Mouse (Mus musculus) G1E (cell line): ENCODE data around the gene Pi4k2a. TPM values are rescaled to one million over a fixed set of nuclear protein-coding genes. Genes with fewer than 3 reads are reported as not detected.

ENCODE experiments used
- ATAC-seq: 2 replicates; pipeline ENCODE4 v1.8.0; 2016; ENCODE audit warnings: mild to moderate bottlenecking; ENCODE audit not compliant: insufficient number of reproducible peaks, poor library complexity, low FRiP score, severe bottlenecking; ENCODE audit errors: extremely low read depth
- DNase-seq: peaks from one replicate; pipeline ENCODE4 v3.0.0; 2012; ENCODE audit warnings: low spot score
- H3K27me3 ChIP-seq: 2 replicates; pipeline ENCODE4 v1.6.1; 2012; ENCODE audit warnings: mild to moderate bottlenecking, low read length, inconsistent platforms; ENCODE audit not compliant: insufficient read depth
- H3K36me3 ChIP-seq: replicated peaks from 2 replicates; pipeline ENCODE3; 2012; ENCODE audit warnings: mild to moderate bottlenecking, inconsistent platforms
- H3K4me1 ChIP-seq: 2 replicates; pipeline ENCODE4 v1.6.1; 2012; ENCODE audit warnings: low read depth, low read length, inconsistent platforms, mixed read lengths; ENCODE audit not compliant: insufficient read depth
- H3K4me3 ChIP-seq: 2 replicates; pipeline ENCODE4 v1.5.1; 2012; ENCODE audit warnings: low read depth, mild to moderate bottlenecking, inconsistent platforms, low read length, moderate library complexity, mixed read lengths
- H3K9me3 ChIP-seq: replicated peaks from 2 replicates; pipeline ENCODE4 v1.6.1; 2012; ENCODE audit warnings: inconsistent platforms
- CTCF ChIP-seq: IDR thresholded peaks from 2 replicates; pipeline ENCODE4 v1.5.1; 2012; ENCODE audit warnings: low read depth, low read length, inconsistent platforms, mixed read lengths
- GATA1 ChIP-seq: IDR thresholded peaks from 2 replicates; pipeline ENCODE4 v1.6.1; 2012; ENCODE audit warnings: borderline replicate concordance, low read length, inconsistent platforms, mixed read lengths
- GATA2 ChIP-seq: IDR thresholded peaks from 2 replicates; pipeline ENCODE4 v1.6.1; 2012; ENCODE audit warnings: low read depth, low read length, inconsistent platforms, borderline replicate concordance
- POLR2AphosphoS5 ChIP-seq: IDR thresholded peaks from 2 replicates; pipeline ENCODE4 v1.6.1; 2012; ENCODE audit warnings: low read depth, low read length, inconsistent platforms; ENCODE audit not compliant: insufficient replicate concordance
- TAL1 ChIP-seq: conservative IDR thresholded peaks from 2 replicates; pipeline ENCODE4 v1.6.1; 2012; ENCODE audit warnings: low read depth, low read length, inconsistent platforms, mixed read lengths
- polyA plus RNA-seq: library from polyadenylated mRNA; stranded (reverse); fragments of >175 nt; gene quantifications from 2 replicates; pipeline ENCODE4 v1.2.3, GENCODE M21; 2012
- total RNA-seq, 2 experiments: library from RNA; stranded (forward) in 1 of 2; stranded (reverse) in 1 of 2; fragments of 200-1000 nt in 1 of 2; fragments of >200 nt in 1 of 2; fragmentation: Nextera tagmentation in 1 of 2; gene quantifications; 2 replicates each; pipeline ENCODE4 v1.2.3; 2014 to 2017

The Pi4k2a gene
- total and polyA plus RNA-seq, 3 experiments = 5.5 to 14.5 (median 10.7) TPM

DNA sequence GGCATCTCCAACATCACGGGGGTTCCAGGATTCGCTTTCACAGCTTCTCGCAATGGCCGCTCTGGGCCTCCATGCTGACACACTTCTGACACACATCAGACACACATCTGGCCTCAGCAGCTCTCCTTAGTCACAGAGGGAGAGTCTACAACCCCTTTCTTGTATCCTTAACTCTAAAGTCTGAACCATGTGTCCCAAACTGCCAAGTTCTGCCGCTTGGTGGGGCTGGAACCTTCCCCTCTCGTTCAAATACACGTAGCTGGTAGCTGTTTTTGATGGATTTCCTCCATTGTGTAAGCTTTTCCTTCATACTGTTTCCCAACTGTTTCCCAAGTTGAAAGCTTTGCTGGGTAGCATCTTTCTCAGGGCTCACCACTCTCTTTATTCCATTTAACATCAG, 19.0 kb upstream of the Pi4k2a start:
- TF ChIP-seq CTCF (no peak), GATA1 (no peak), TAL1 (no peak), POLR2AphosphoS5 (no peak), GATA2 (no peak)
- H3K4me3 ChIP-seq = no peak overlapping the region
- DNase-seq = no peak
- H3K9me3 ChIP-seq = no peaks in the 10 kb centered on the region
- H3K36me3 ChIP-seq = no peaks in the 10 kb centered on the region
- ATAC-seq = no peak
- H3K27me3 ChIP-seq = peaks cover 15% of the 10 kb centered on the region; the same call in 1 of the 2 replicates
- H3K4me1 ChIP-seq = no peaks in the 10 kb centered on the region

DNA sequence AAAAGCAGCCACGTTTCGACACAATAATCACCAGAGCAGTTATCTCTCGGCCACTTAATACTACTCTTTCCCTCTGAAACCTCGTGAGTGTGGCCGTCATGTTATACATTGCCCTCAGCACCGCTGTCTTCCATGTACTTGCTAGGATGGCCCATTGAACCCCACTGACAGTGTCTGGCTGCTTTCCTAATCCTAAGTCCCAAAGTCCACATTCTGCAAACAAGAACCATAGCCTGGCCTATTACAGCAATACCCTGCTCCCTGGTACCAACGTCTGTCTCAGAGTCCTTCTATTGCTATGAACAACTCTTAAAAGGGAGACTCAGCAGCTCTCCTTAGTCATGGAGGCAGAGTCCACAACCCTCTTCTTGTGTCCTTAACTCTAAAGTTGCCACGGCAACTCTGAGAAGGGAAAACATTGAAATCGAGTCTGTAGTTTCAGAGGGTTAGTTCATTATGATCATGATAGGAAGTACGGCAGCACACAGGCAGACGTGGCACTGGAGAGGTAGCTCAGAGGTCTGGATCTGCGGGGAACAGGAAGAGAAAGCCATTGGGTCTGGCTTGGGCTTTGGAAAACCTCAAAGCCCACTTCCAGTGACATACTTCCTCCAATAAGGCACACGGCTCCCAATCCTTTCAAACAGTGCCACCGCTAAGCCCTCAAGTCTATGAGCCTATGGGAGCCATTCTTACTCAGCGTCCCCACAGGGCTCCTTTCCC, 18.2 kb upstream of the Pi4k2a start:
- ATAC-seq = no peak
- Histone ChIP-seq H3K36me3 (no peaks in the 10 kb centered on the region), H3K9me3 (no peaks in the 10 kb centered on the region), H3K4me3 (no peak overlapping the region), H3K27me3 (peaks cover 13% of the 10 kb centered on the region; the same call in 1 of the 2 replicates), H3K4me1 (no peaks in the 10 kb centered on the region)
- TF ChIP-seq GATA2 (no peak), TAL1 (no peak), POLR2AphosphoS5 (no peak), GATA1 (no peak), CTCF (no peak)
- no peak for DNase-seq

DNA sequence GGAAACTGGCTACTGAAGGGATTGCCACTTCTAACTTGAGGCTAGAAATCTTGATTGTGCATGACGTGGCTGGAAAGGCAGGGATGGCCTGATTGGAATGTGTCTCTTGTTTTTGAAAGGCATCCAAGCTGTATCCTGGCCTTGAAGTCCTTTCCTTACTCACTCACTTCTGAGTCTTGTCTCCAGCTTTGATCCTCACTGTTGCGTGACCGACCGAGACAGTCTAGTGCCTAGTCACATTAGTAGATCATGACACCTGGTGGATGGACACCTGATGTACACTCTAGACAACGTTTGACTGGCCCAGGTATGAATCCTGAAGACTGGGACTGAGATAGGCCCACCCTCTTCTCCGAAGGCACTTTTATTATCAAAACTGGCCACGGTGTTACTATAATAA, 17.5 kb upstream of the Pi4k2a start:
- no peaks in the 10 kb centered on the region for H3K9me3 ChIP-seq
- H3K27me3 ChIP-seq = peaks cover 13% of the 10 kb centered on the region; the same call in 1 of the 2 replicates
- DNase-seq = no peak
- ATAC-seq = no peak
- no peaks in the 10 kb centered on the region for H3K4me1 ChIP-seq
- no peaks in the 10 kb centered on the region for H3K36me3 ChIP-seq
- no peak for TF ChIP-seq TAL1
- TF ChIP-seq POLR2AphosphoS5 = no peak
- no peak for TF ChIP-seq GATA1
- TF ChIP-seq GATA2 = no peak
- TF ChIP-seq CTCF = no peak
- no peak overlapping the region for H3K4me3 ChIP-seq

DNA sequence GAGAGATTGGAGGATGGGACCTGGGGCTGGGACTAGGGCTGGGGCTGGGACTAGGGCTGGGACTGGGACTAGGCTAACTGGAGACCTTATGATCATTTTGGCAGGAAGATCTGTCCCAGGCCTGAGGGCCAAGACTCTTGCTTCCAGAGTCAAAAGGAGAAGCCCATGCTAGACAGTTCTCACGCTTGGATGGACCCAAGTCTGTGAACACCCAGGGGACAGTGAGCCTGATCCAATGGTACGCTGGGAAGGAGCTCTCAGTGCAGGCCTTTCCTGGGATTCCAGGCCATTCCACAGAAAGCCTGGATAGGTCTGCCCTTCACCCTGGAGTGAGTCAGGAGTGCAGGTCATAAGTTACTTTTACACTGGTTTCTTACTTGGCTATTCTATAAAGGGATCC, 15.2 kb upstream of the Pi4k2a start:
- no peak for DNase-seq
- peaks cover 5% of the 10 kb centered on the region; the same call in 1 of the 2 replicates for H3K27me3 ChIP-seq
- H3K4me3 ChIP-seq = no peak overlapping the region
- TF ChIP-seq GATA1 (no peak), GATA2 (no peak), TAL1 (no peak), CTCF (no peak)
- ATAC-seq = no peak
- no peaks in the 10 kb centered on the region for H3K4me1 ChIP-seq
- H3K36me3 ChIP-seq = no peaks in the 10 kb centered on the region
- H3K9me3 ChIP-seq = no peaks in the 10 kb centered on the region

DNA sequence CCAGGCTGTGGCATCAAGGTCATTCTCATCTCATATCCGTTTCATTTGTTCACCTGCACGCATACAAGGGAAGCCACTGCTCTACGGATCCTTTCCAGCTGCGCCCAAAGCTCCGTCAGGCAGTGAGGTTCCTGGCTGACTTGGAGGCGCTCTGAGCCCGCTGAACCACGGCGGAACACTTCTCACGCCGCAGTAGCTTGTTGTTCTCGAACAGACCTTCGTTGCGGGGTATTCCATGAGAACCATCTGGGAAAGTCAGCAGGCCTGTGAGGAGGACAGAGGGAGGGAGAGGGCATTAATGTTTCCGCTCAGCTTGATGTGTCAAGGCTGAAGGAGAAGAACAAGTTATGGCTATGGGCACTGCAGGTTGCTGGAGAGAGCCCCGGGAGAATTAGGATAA, 14.3 kb upstream of the Pi4k2a start:
- Histone ChIP-seq H3K4me1 (no peaks in the 10 kb centered on the region), H3K9me3 (no peaks in the 10 kb centered on the region), H3K36me3 (no peaks in the 10 kb centered on the region), H3K27me3 (peaks cover 8% of the 10 kb centered on the region; the same call in 1 of the 2 replicates), H3K4me3 (no peak overlapping the region)
- ATAC-seq (no peak), DNase-seq (no peak)
- TF ChIP-seq GATA2 (no peak), CTCF (no peak), TAL1 (no peak), GATA1 (no peak), POLR2AphosphoS5 (no peak)

DNA sequence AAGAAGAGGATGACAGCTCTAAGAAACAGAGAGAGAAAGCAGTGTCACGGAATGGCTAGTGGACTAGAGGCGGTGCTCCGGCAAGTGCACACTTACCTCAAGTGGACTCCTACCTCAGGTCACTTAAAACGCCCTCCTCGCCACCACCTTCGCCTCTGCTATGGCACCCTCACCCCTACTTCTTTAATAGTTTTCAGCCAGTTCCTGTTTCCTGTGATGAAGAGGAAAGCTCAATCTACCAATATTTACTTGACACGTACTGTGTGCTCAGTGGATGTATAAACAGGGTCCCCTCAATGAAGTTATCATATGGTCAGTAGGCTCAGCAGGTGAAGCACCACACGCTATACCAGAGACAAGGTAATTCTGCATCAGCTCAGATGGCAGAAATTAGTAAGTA, 11.7 kb upstream of the Pi4k2a start:
- Histone ChIP-seq H3K4me3 (no peak overlapping the region), H3K9me3 (no peaks in the 10 kb centered on the region), H3K27me3 (peaks cover 15% of the 10 kb centered on the region), H3K4me1 (no peaks in the 10 kb centered on the region), H3K36me3 (no peaks in the 10 kb centered on the region)
- ATAC-seq (no peak), DNase-seq (no peak)
- no peak for TF ChIP-seq GATA1
- TF ChIP-seq CTCF = no peak
- TF ChIP-seq GATA2 = no peak
- no peak for TF ChIP-seq TAL1
- no peak for TF ChIP-seq POLR2AphosphoS5
